ENCODE assay signal across 20 mouse cellular contexts in the genomic region with DNA sequence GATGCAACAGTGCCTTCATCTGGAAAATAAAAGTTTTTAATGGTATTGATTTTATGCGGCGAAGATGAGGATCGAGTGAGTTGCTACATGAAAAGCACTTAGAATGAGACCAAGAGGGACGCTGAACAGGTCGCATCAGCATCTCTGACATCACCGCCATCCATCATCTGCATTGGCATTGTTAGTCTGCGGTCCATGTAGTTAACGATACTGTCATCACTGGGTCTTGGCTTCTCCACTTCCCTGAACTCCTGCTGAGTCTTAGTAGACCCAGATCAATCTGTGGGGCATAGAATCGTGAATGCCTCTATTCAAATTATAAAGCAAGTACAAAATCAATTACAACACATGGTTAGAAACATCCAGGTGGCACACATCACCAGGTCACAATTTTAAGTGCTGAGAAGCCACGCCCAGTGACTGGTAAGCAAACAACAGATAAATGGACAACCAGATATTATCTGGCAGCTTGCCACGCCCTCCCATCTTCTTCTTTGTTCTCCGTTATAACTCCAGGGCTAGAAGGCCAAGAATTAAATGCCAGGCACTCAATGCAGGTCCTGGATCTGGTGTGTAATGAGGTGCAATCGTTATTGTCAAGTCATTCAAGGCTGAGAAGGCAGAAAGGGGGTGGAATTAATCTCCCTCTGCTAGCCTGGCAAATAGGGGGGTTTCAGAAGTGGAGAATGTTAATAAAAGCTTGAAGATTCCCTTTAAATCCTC. TPM values are rescaled to one million over a fixed set of nuclear protein-coding genes. Genes with fewer than 3 reads are reported as not detected.
DNase-seq lines count a peak whose midpoint lies in the region; ATAC-seq and TF ChIP-seq lines count a peak whose summit lies in the region.
"Had no signal": no experiment of that assay in that cellular context is flagged by ENCODE, and none has a peak within 500 bp of the region (broad histone marks: within the 10 kb centered on the region; RNA-seq: fewer than 3 reads in every experiment).

No protein-coding gene starts in this region.

- no peak for TF ChIP-seq CTCF in forebrain, postnatal 0 days (IDR thresholded peaks at IDR 0.05; ENCODE audit: low read depth)

- ATAC-seq in forebrain, embryonic 11.5 days (replicated peaks; ENCODE audit: low FRiP score): peak; percentile 21; the same call in 1 of the 2 replicates
- ATAC-seq in neural tube, embryonic 14.5 days (ENCODE audit: low read depth): no peak
- peak; percentile 65 for ATAC-seq in forebrain, postnatal 0 days
- ATAC-seq: intestine, postnatal 0 days had no signal

- no peak overlapping the region for H3K9ac ChIP-seq in forebrain, embryonic 11.5 days (ENCODE audit: low read length)
- no peak overlapping the region for H3K9ac ChIP-seq in neural tube, embryonic 14.5 days (replicated peaks; ENCODE audit: low read depth, low read length)
- no peak overlapping the region for H3K9ac ChIP-seq in forebrain, postnatal 0 days
- H3K9ac ChIP-seq: embryonic facial prominence, embryonic 15.5 days had no signal

- no peak overlapping the region for H3K4me3 ChIP-seq in forebrain, embryonic 11.5 days (ENCODE audit: low read depth, low read length)
- H3K4me3 ChIP-seq in forebrain, embryonic 10.5 days: no peak overlapping the region
- no peak overlapping the region for H3K4me3 ChIP-seq in neural tube, embryonic 14.5 days (ENCODE audit: low read depth, low read length)
- no peak overlapping the region for H3K4me3 ChIP-seq in forebrain, postnatal 0 days (ENCODE audit: low read depth, low read length)
- H3K4me3 ChIP-seq: embryonic facial prominence, embryonic 15.5 days; heart, embryonic 10.5 days; megakaryocyte, embryonic 14.5 days had no signal

- no peak for DNase-seq in forebrain, embryonic 11.5 days (ENCODE audit: low spot score)
- no peak for DNase-seq in forebrain, embryonic 10.5 days (ENCODE audit: extremely low spot score, low spot score)
- DNase-seq in neural tube, embryonic 10.5 days (ENCODE audit: extremely low spot score, low spot score): no peak
- no peak for DNase-seq in forebrain, postnatal 0 days
- DNase-seq in retina, embryonic 14.5 days (ENCODE audit: low spot score): peak; percentile 9
- no peak for DNase-seq in spleen, adult 12 weeks (ENCODE audit: low spot score)
- DNase-seq in adrenal gland, adult 2 months: no peak
- DNase-seq: cerebellum, adult 18-20 months; gastrocnemius, postnatal 25 days; heart, postnatal 36 days; thymus, postnatal 36 days had no signal

- WGBS in forebrain, embryonic 11.5 days: 76% methylated on average over 13 of the region's 13 CpGs
- WGBS in forebrain, embryonic 10.5 days: 80% methylated on average over 13 of the region's 13 CpGs
- 56% methylated on average over 13 of the region's 13 CpGs for WGBS in neural tube, embryonic 14.5 days
- WGBS in forebrain, postnatal 0 days: 54% methylated on average over 13 of the region's 13 CpGs

- H3K4me2 ChIP-seq in forebrain, embryonic 11.5 days (ENCODE audit: low read depth, low read length, severe bottlenecking): no peak overlapping the region
- H3K4me2 ChIP-seq in neural tube, embryonic 14.5 days (ENCODE audit: low read depth, low read length): no peak overlapping the region
- H3K4me2 ChIP-seq in forebrain, postnatal 0 days (ENCODE audit: low read depth): no peak overlapping the region
- H3K4me2 ChIP-seq: embryonic facial prominence, embryonic 15.5 days; liver, embryonic 11.5 days had no signal

- H3K4me1 ChIP-seq in forebrain, embryonic 11.5 days (replicated peaks; ENCODE audit: control insufficient read depth, insufficient read depth, low read length): no peaks in the 10 kb centered on the region
- H3K4me1 ChIP-seq in forebrain, embryonic 10.5 days: peaks cover 8% of the 10 kb centered on the region
- H3K4me1 ChIP-seq in neural tube, embryonic 14.5 days (ENCODE audit: control insufficient read depth, insufficient read depth, low read length): peaks cover 7% of the 10 kb centered on the region; the same call in 1 of the 2 replicates
- H3K4me1 ChIP-seq in forebrain, postnatal 0 days (ENCODE audit: insufficient read depth): no peaks in the 10 kb centered on the region
- H3K4me1 ChIP-seq: embryonic facial prominence, embryonic 15.5 days; heart, embryonic 10.5 days had no signal

- no peaks in the 10 kb centered on the region for H3K27me3 ChIP-seq in forebrain, embryonic 11.5 days (ENCODE audit: control insufficient read depth, insufficient read depth, low read length)
- no peaks in the 10 kb centered on the region for H3K27me3 ChIP-seq in forebrain, embryonic 10.5 days (ENCODE audit: poor library complexity, severe bottlenecking)
- H3K27me3 ChIP-seq in neural tube, embryonic 14.5 days (ENCODE audit: control insufficient read depth, insufficient read depth, low read length): no peaks in the 10 kb centered on the region
- no peaks in the 10 kb centered on the region for H3K27me3 ChIP-seq in forebrain, postnatal 0 days (ENCODE audit: insufficient read depth, low read length)
- H3K27me3 ChIP-seq: embryonic facial prominence, embryonic 15.5 days; Patski had no signal

- no peaks in the 10 kb centered on the region for H3K9me3 ChIP-seq in forebrain, embryonic 11.5 days (ENCODE audit: control insufficient read depth, low read length)
- no peaks in the 10 kb centered on the region for H3K9me3 ChIP-seq in forebrain, embryonic 10.5 days
- H3K9me3 ChIP-seq in neural tube, embryonic 14.5 days (ENCODE audit: control insufficient read depth, low read length): no peaks in the 10 kb centered on the region
- H3K9me3 ChIP-seq in forebrain, postnatal 0 days (ENCODE audit: low read length): no peaks in the 10 kb centered on the region
- H3K9me3 ChIP-seq: embryonic facial prominence, embryonic 15.5 days; heart, embryonic 10.5 days; megakaryocyte, embryonic 14.5 days had no signal

- H3K36me3 ChIP-seq in forebrain, embryonic 11.5 days (ENCODE audit: control insufficient read depth, insufficient read depth, low read length): no peaks in the 10 kb centered on the region
- H3K36me3 ChIP-seq in forebrain, embryonic 10.5 days (replicated peaks): no peaks in the 10 kb centered on the region
- no peaks in the 10 kb centered on the region for H3K36me3 ChIP-seq in neural tube, embryonic 14.5 days (ENCODE audit: control insufficient read depth, insufficient read depth, low read length)
- H3K36me3 ChIP-seq in forebrain, postnatal 0 days (ENCODE audit: insufficient read depth): no peaks in the 10 kb centered on the region
- H3K36me3 ChIP-seq: embryonic facial prominence, embryonic 15.5 days; heart, embryonic 10.5 days had no signal

- H3K27ac ChIP-seq in forebrain, embryonic 11.5 days (ENCODE audit: low read depth, low read length): no peak overlapping the region
- no peak overlapping the region for H3K27ac ChIP-seq in forebrain, embryonic 10.5 days
- H3K27ac ChIP-seq in neural tube, embryonic 14.5 days (ENCODE audit: low read depth, low read length): 0 out of 2 replicates have a peak overlapping the region, but pooled peaks have one; percentile 22
- no peak overlapping the region for H3K27ac ChIP-seq in forebrain, postnatal 0 days (ENCODE audit: low read depth, low read length)
- H3K27ac ChIP-seq: embryonic facial prominence, embryonic 15.5 days; heart, embryonic 10.5 days; kidney, postnatal 0 days; stomach, postnatal 0 days had no signal

RNA-seq across cellular contexts. Expression of a gene that starts 51.3 kb away (rescaled TPM):
- 44.5 and 45.8 TPM in 2 replicates for polyA plus RNA-seq in forebrain, embryonic 11.5 days (2014; fragmentation: Nextera tagmentation; extraction: Ambion mirVana)
- polyA plus RNA-seq in forebrain, embryonic 10.5 days (2016; fragmentation: Nextera tagmentation; extraction: Ambion mirVana): 59.7 and 59.9 TPM in 2 replicates
- 74.5 and 78.0 TPM in 2 replicates for polyA plus RNA-seq in neural tube, embryonic 14.5 days (2014; fragmentation: Nextera tagmentation; extraction: Ambion mirVana)
- 39.9 and 40.0 TPM in 2 replicates for total RNA-seq in forebrain, postnatal 0 days (2014; rRNA removed)
- 44.2 and 67.1 TPM in 2 replicates for polyA plus RNA-seq in forebrain, postnatal 0 days (2015; fragmentation: Nextera tagmentation; extraction: Ambion mirVana)
- total RNA-seq in adrenal gland, adult 2 months (2021): 10 to 100 TPM; 54.2 to 61.2 TPM
- 10.8 and 11.5 TPM in 2 replicates for polyA plus RNA-seq in adrenal gland, adult 2 months (2012; rRNA removed)
